Mouse (Mus musculus) right cerebral cortex, postnatal 25 days (tissue): ENCODE results near the gene 1700092M07Rik.
A peak's percentile ranks its signal among the peaks of the same experiment; 100 is the strongest.

Experiments
- DNase-seq: peaks from one replicate; pipeline ENCODE4 v3.0.0; 2022

The 1700092M07Rik gene

GRCm38 (mm10) chr19:8745382-8745781 is 4.9 kb downstream of the 1700092M07Rik start:
- no peak for DNase-seq

GRCm38 (mm10) chr19:8747368-8747767 is 6.8 kb downstream of the 1700092M07Rik start:
- DNase-seq: no peak

GRCm38 (mm10) chr19:8755652-8756051 is 15.1 kb downstream of the 1700092M07Rik start:
- no peak for DNase-seq

GRCm38 (mm10) chr19:8756635-8757387 is 16.3 kb downstream of the 1700092M07Rik start, which contains the start of gene Nxf1:
Gene Nxf1 (plus strand): TSS chr19:8757073.
- DNase-seq: peak; percentile 95

- no peak for DNase-seq
These were observed 17.0 kb downstream of the 1700092M07Rik start for GRCm38 (mm10) chr19:8757471-8757998.

GRCm38 (mm10) chr19:8758899-8759298 is 18.4 kb downstream of the 1700092M07Rik start:
- DNase-seq: no peak

GRCm38 (mm10) chr19:8760757-8761156 is 20.2 kb downstream of the 1700092M07Rik start:
- DNase-seq: no peak

GRCm38 (mm10) chr19:8763276-8763675 is 22.8 kb downstream of the 1700092M07Rik start:
- DNase-seq: no peak

- no peak for DNase-seq
These were observed 25.0 kb downstream of the 1700092M07Rik start for GRCm38 (mm10) chr19:8765562-8765961.

- DNase-seq: peak; percentile 79
These were observed 30.2 kb downstream of the 1700092M07Rik start, which contains the start of gene Tmem223 for GRCm38 (mm10) chr19:8770567-8771270. Gene Tmem223 (plus strand): TSS chr19:8770996.

- DNase-seq: no peak
These were observed 32.5 kb downstream of the 1700092M07Rik start for GRCm38 (mm10) chr19:8772996-8773395.

GRCm38 (mm10) chr19:8773409-8773808 is 32.9 kb downstream of the 1700092M07Rik start:
- DNase-seq: no peak

GRCm38 (mm10) chr19:8774086-8774835 is 33.7 kb downstream of the 1700092M07Rik start, which contains the start of gene Tmem179b:
Gene Tmem179b (minus strand): TSS chr19:8774467.
- peak; percentile 97 for DNase-seq

- DNase-seq: no peak
These were observed 34.5 kb downstream of the 1700092M07Rik start for GRCm38 (mm10) chr19:8774951-8775421.

GRCm38 (mm10) chr19:8786008-8786781 is 45.7 kb downstream of the 1700092M07Rik start, which contains the start of gene Taf6l:
Gene Taf6l (minus strand): TSS chr19:8786417.
- peak; percentile 89 for DNase-seq

GRCm38 (mm10) chr19:8788521-8788920 is 48.0 kb downstream of the 1700092M07Rik start:
- no peak for DNase-seq

GRCm38 (mm10) chr19:8789171-8789570 is 48.7 kb downstream of the 1700092M07Rik start:
- no peak for DNase-seq

- no peak for DNase-seq
These were observed 49.7 kb downstream of the 1700092M07Rik start for GRCm38 (mm10) chr19:8790171-8790570.
